Mouse (Mus musculus) megakaryocyte, embryonic 14.5 days (primary cell): ENCODE results near the gene Hivep3. TPM values are rescaled to one million over a fixed set of nuclear protein-coding genes. Genes with fewer than 3 reads are reported as not detected.

Experiments
- H3K27me3 ChIP-seq: replicated peaks from 2 replicates; pipeline ENCODE3; 2012; ENCODE audit warnings: inconsistent platforms
- H3K36me3 ChIP-seq: replicated peaks from 2 replicates; pipeline ENCODE3; 2012; ENCODE audit warnings: low read length, inconsistent platforms, mixed read lengths
- H3K4me1 ChIP-seq: 2 replicates; pipeline ENCODE4 v1.6.1; 2012; ENCODE audit warnings: inconsistent platforms
- H3K4me3 ChIP-seq: replicated peaks from 2 replicates; pipeline ENCODE3; 2012; ENCODE audit warnings: moderate library complexity, mild to moderate bottlenecking, inconsistent platforms
- H3K9me3 ChIP-seq: 2 replicates; pipeline ENCODE4 v1.6.1; 2012; ENCODE audit warnings: inconsistent platforms
- FLI1 ChIP-seq: IDR thresholded peaks from 2 replicates; pipeline ENCODE4 v1.6.1; 2012; ENCODE audit warnings: low read length, inconsistent platforms, mixed read lengths
- GATA1 ChIP-seq: IDR thresholded peaks from 3 replicates; pipeline ENCODE4 v1.6.1; 2012; ENCODE audit warnings: mixed read lengths, low read length, inconsistent platforms, borderline replicate concordance
- polyA plus RNA-seq: library from polyadenylated mRNA; stranded (reverse); fragments of >175 nt; gene quantifications from 2 replicates; pipeline ENCODE4 v1.2.3, GENCODE M21; 2012; ENCODE audit warnings: low replicate concordance; ENCODE audit not compliant: insufficient read depth

Gene Hivep3
- polyA plus RNA-seq, 1 experiment: 10.4 TPM

- Histone ChIP-seq H3K9me3 (peaks cover 26% of the 10 kb centered on the region), H3K27me3 (peaks cover 83% of the 10 kb centered on the region), H3K4me1 (peaks cover 51% of the 10 kb centered on the region), H3K4me3 (no peak overlapping the region), H3K36me3 (peaks cover 2% of the 10 kb centered on the region)
- TF ChIP-seq FLI1 (no peak), GATA1 (no peak)
These were observed 216.6 kb downstream of the Hivep3 start for GRCm38 (mm10) chr4:119950181-119950580.

GRCm38 (mm10) chr4:119951081-119951480, 217.5 kb downstream of the Hivep3 start:
- Histone ChIP-seq H3K4me1 (peaks cover 51% of the 10 kb centered on the region), H3K9me3 (peaks cover 17% of the 10 kb centered on the region), H3K4me3 (no peak overlapping the region), H3K36me3 (no peaks in the 10 kb centered on the region), H3K27me3 (peaks cover 90% of the 10 kb centered on the region)
- TF ChIP-seq GATA1 (no peak), FLI1 (no peak)

- Histone ChIP-seq H3K4me1 (peaks cover 39% of the 10 kb centered on the region), H3K36me3 (no peaks in the 10 kb centered on the region), H3K4me3 (no peak overlapping the region), H3K9me3 (peaks cover 13% of the 10 kb centered on the region), H3K27me3 (peaks cover 85% of the 10 kb centered on the region)
- TF ChIP-seq FLI1 (no peak), GATA1 (no peak)
These were observed 221.4 kb downstream of the Hivep3 start for GRCm38 (mm10) chr4:119955008-119955407.

GRCm38 (mm10) chr4:119957970-119958369, 224.4 kb downstream of the Hivep3 start:
- Histone ChIP-seq H3K27me3 (peaks cover 72% of the 10 kb centered on the region), H3K4me1 (peaks cover 47% of the 10 kb centered on the region)
- no peak for TF ChIP-seq GATA1
- TF ChIP-seq FLI1: no peak

GRCm38 (mm10) chr4:119959293-119959692, 225.7 kb downstream of the Hivep3 start:
- Histone ChIP-seq H3K36me3 (no peaks in the 10 kb centered on the region), H3K4me1 (peaks cover 56% of the 10 kb centered on the region), H3K9me3 (no peaks in the 10 kb centered on the region), H3K4me3 (peak overlapping the region; percentile 47), H3K27me3 (peaks cover 68% of the 10 kb centered on the region)
- no peak for TF ChIP-seq FLI1
- TF ChIP-seq GATA1: no peak

More at GRCm38 (mm10) chr4:119957970-119958369, 224.4 kb downstream of the Hivep3 start:
- Histone ChIP-seq H3K36me3 (no peaks in the 10 kb centered on the region), H3K4me3 (no peak overlapping the region), H3K9me3 (no peaks in the 10 kb centered on the region)

- Histone ChIP-seq H3K4me1 (peaks cover 61% of the 10 kb centered on the region), H3K36me3 (no peaks in the 10 kb centered on the region), H3K9me3 (no peaks in the 10 kb centered on the region), H3K27me3 (peaks cover 68% of the 10 kb centered on the region), H3K4me3 (no peak overlapping the region)
- TF ChIP-seq FLI1 (no peak), GATA1 (no peak)
These were observed 226.3 kb downstream of the Hivep3 start for GRCm38 (mm10) chr4:119959873-119960272.

GRCm38 (mm10) chr4:119960523-119960922, 226.9 kb downstream of the Hivep3 start:
- no peaks in the 10 kb centered on the region for H3K36me3 ChIP-seq
- TF ChIP-seq FLI1 (no peak), GATA1 (no peak)
- H3K9me3 ChIP-seq: no peaks in the 10 kb centered on the region
- peaks cover 69% of the 10 kb centered on the region for H3K27me3 ChIP-seq
- H3K4me3 ChIP-seq: no peak overlapping the region
- H3K4me1 ChIP-seq: peaks cover 68% of the 10 kb centered on the region

- H3K36me3 ChIP-seq: no peaks in the 10 kb centered on the region
- H3K27me3 ChIP-seq: peaks cover 69% of the 10 kb centered on the region
- no peak for TF ChIP-seq GATA1
- no peak for TF ChIP-seq FLI1
- no peak overlapping the region for H3K4me3 ChIP-seq
- H3K4me1 ChIP-seq: peaks cover 74% of the 10 kb centered on the region
- no peaks in the 10 kb centered on the region for H3K9me3 ChIP-seq
These were observed 227.6 kb downstream of the Hivep3 start for GRCm38 (mm10) chr4:119961164-119961563.

- Histone ChIP-seq H3K9me3 (no peaks in the 10 kb centered on the region), H3K4me1 (peaks cover 77% of the 10 kb centered on the region)
- TF ChIP-seq FLI1 (no peak), GATA1 (no peak)
These were observed 228.5 kb downstream of the Hivep3 start for GRCm38 (mm10) chr4:119962066-119962465.

GRCm38 (mm10) chr4:119966105-119967072, 232.8 kb downstream of the Hivep3 start:
- no peaks in the 10 kb centered on the region for H3K36me3 ChIP-seq
- no peak for TF ChIP-seq FLI1
- TF ChIP-seq GATA1: no peak
- peaks cover 71% of the 10 kb centered on the region for H3K27me3 ChIP-seq
- peaks cover 73% of the 10 kb centered on the region for H3K4me1 ChIP-seq
- H3K9me3 ChIP-seq: no peaks in the 10 kb centered on the region
- H3K4me3 ChIP-seq: peak overlapping the region; percentile 23

More at GRCm38 (mm10) chr4:119962066-119962465, 228.5 kb downstream of the Hivep3 start:
- Histone ChIP-seq H3K36me3 (no peaks in the 10 kb centered on the region), H3K4me3 (no peak overlapping the region), H3K27me3 (peaks cover 69% of the 10 kb centered on the region)
